ENCODE assay signal across 1 mouse cellular context in genomic region chr4:95052025-95052899, GRCm38 (mm10).
TF ChIP-seq lines count a peak whose summit lies in the region.

Gene Jun (minus strand): TSS chr4:95052222.

TF ChIP-seq in CH12.LX, 34 proteins besides CTCF, POLR2A, EP300 and RAD21 (continued from another document):
- TF ChIP-seq RCOR1 (conservative IDR thresholded peaks at IDR 0.05; ENCODE audit: low read depth, low read length) (0 out of 2 replicates have a peak, but pooled peaks have one; percentile 7), PAX5 (IDR thresholded peaks at IDR 0.05; ENCODE audit: low read length) (no peak), MAZ (IDR thresholded peaks at IDR 0.05; ENCODE audit: low read depth, low read length) (peak; percentile 80; the same call in 1 of the 2 replicates), KAT2A (IDR thresholded peaks at IDR 0.05; ENCODE audit: insufficient replicate concordance, low read length) (0 out of 2 replicates have a peak, but pooled peaks have one; percentile 29), ZC3H11A (IDR thresholded peaks at IDR 0.05; ENCODE audit: low read depth, low read length) (no peak; the same call in 1 of the 2 replicates), USF1 (IDR thresholded peaks at IDR 0.05; ENCODE audit: low read depth, low read length) (no peak), GABPA (IDR thresholded peaks at IDR 0.05; ENCODE audit: insufficient replicate concordance, low read depth, low read length) (no peak), TCF12 (IDR thresholded peaks at IDR 0.05; ENCODE audit: low read depth, low read length) (peak; percentile 89), MEF2A (IDR thresholded peaks at IDR 0.05; ENCODE audit: borderline replicate concordance, low read depth, low read length) (peak; percentile 100), MAX (IDR thresholded peaks at IDR 0.05; ENCODE audit: low read length) (no peak), JUND (conservative IDR thresholded peaks at IDR 0.05; ENCODE audit: low read depth, low read length) (peak; percentile 94), NRF1 (IDR thresholded peaks at IDR 0.05; ENCODE audit: low read depth, low read length) (no peak), MAFK (IDR thresholded peaks at IDR 0.05; ENCODE audit: insufficient replicate concordance, low read length) (no peak), BHLHE40 (IDR thresholded peaks at IDR 0.05; ENCODE audit: low read depth, low read length) (peak; percentile 52), TBP (conservative IDR thresholded peaks at IDR 0.05; ENCODE audit: low read depth, low read length) (peak; percentile 98), ZKSCAN1 (IDR thresholded peaks at IDR 0.05; ENCODE audit: borderline replicate concordance, low read depth, low read length) (no peak), SMC3 (IDR thresholded peaks at IDR 0.05; ENCODE audit: low read depth, low read length) (no peak), IRF4 (IDR thresholded peaks at IDR 0.05; ENCODE audit: low read depth, low read length) (peak; percentile 8), MXI1 (IDR thresholded peaks at IDR 0.05; ENCODE audit: low read depth, low read length) (peak; percentile 81), CHD2 (IDR thresholded peaks at IDR 0.05; ENCODE audit: low read length) (0 out of 2 replicates have a peak, but pooled peaks have one; percentile 24), SIN3A (IDR thresholded peaks at IDR 0.05; ENCODE audit: low read length) (peak; percentile 38), MYC (IDR thresholded peaks at IDR 0.05; ENCODE audit: low read depth, low read length) (0 out of 2 replicates have a peak, but pooled peaks have one; percentile 42), ZMIZ1 (IDR thresholded peaks at IDR 0.05; ENCODE audit: low read depth, low read length) (peak; percentile 99)
